Mouse (Mus musculus) spleen, adult 2 months (tissue): Measurements from ENCODE around the gene Zfp282. TPM values are rescaled to one million over a fixed set of nuclear protein-coding genes. Genes with fewer than 3 reads are reported as not detected.
"Not testable (repeated sequence)": the region's sequence is repeated elsewhere in the genome, so short reads cannot be mapped to it uniquely, and the experiment has no call there.

Experiments
- DNase-seq, 2 experiments: peaks; one replicate each; pipeline versions ENCODE4 v3.0.0 to v3.0.0-alpha.2; 2012 to 2021; ENCODE audit warnings: low spot score in 2 of 2, low read depth in 1 of 2
- H3K27ac ChIP-seq: fragments of 200-500 bp; 2 replicates; pipeline ENCODE4 v1.5.1; 2012; ENCODE audit warnings: low read length, inconsistent platforms; ENCODE audit not compliant: insufficient read depth
- H3K27me3 ChIP-seq: fragments of 200-500 bp; 2 replicates; pipeline ENCODE4 v1.6.1; 2012; ENCODE audit warnings: mild to moderate bottlenecking, moderate library complexity, low read length, inconsistent platforms; ENCODE audit not compliant: control insufficient read depth, insufficient read depth
- H3K36me3 ChIP-seq: fragments of 200-500 bp; 2 replicates; pipeline ENCODE4 v1.6.1; 2012; ENCODE audit warnings: mild to moderate bottlenecking, low read length, inconsistent platforms; ENCODE audit not compliant: control insufficient read depth, insufficient read depth
- H3K4me1 ChIP-seq: fragments of 200-500 bp; 2 replicates; pipeline ENCODE4 v1.6.1; 2011; ENCODE audit warnings: inconsistent platforms; ENCODE audit not compliant: control insufficient read depth, insufficient read depth, insufficient read length
- H3K4me3 ChIP-seq: fragments of 200-500 bp; 2 replicates; pipeline ENCODE4 v1.5.1; 2011; ENCODE audit warnings: mild to moderate bottlenecking, inconsistent platforms; ENCODE audit not compliant: insufficient read depth, insufficient read length; ENCODE audit errors: extremely low read depth
- CTCF ChIP-seq: fragments of 200-500 bp; IDR thresholded peaks from 2 replicates; pipeline ENCODE4 v1.5.1; 2011; ENCODE audit warnings: mild to moderate bottlenecking, inconsistent platforms; ENCODE audit not compliant: insufficient read depth, insufficient read length, insufficient replicate concordance; ENCODE audit errors: extremely low read depth
- POLR2A ChIP-seq: fragments of 200-500 bp; IDR thresholded peaks from 2 replicates; pipeline ENCODE4 v1.6.1; 2011; ENCODE audit warnings: low read depth, low read length, inconsistent platforms
- WGBS: fragments of 180-500 bp; shearing (Covaris S2); methylation state at CpG from one replicate; pipeline ENCODE4 v1.1.7; 2018; 5-methylcytosine and 5-hydroxymethylcytosine counted together
- polyA plus RNA-seq: library from polyadenylated mRNA; depleted of rRNA; stranded (reverse); fragments of >200 nt; gene quantifications from 2 replicates; pipeline ENCODE4 v1.2.3, GENCODE M21; 2012

Gene Zfp282
- polyA plus RNA-seq, 1 experiment, result 6.3 TPM

GRCm38 (mm10) chr6:47835984-47836521 lies 41.0 kb upstream of the Zfp282 start:
- no peak for TF ChIP-seq CTCF
- no peak; the same call in 1 of the 2 replicates for TF ChIP-seq POLR2A
- Histone ChIP-seq H3K36me3 (peaks cover 3% of the 10 kb centered on the region; the same call in 1 of the 2 replicates), H3K27me3 (no peaks in the 10 kb centered on the region), H3K27ac (peak overlapping the region; percentile 94), H3K4me3 (peak overlapping the region; percentile 98), H3K4me1 (no peaks in the 10 kb centered on the region; the same call in 1 of the 2 replicates)
- WGBS, result under 1% methylated on average over 49 of the region's 49 CpGs
- peak in 1 of 2 experiments; percentile 43 for DNase-seq

- Histone ChIP-seq H3K4me3 (no peak overlapping the region), H3K27me3 (no peaks in the 10 kb centered on the region), H3K4me1 (no peaks in the 10 kb centered on the region; the same call in 1 of the 2 replicates), H3K36me3 (peaks cover 3% of the 10 kb centered on the region; the same call in 1 of the 2 replicates), H3K27ac (no peak overlapping the region)
- no peak for DNase-seq
- 84% methylated on average over 2 of the region's 2 CpGs for WGBS
- TF ChIP-seq POLR2A, result no peak
- no peak for TF ChIP-seq CTCF
Measured at GRCm38 (mm10) chr6:47837630-47838029, 39.4 kb upstream of the Zfp282 start.

- TF ChIP-seq POLR2A (no peak), CTCF (no peak)
- Histone ChIP-seq H3K4me1 (no peaks in the 10 kb centered on the region; the same call in 1 of the 2 replicates), H3K4me3 (no peak overlapping the region), H3K27ac (no peak overlapping the region), H3K27me3 (no peaks in the 10 kb centered on the region), H3K36me3 (peaks cover 3% of the 10 kb centered on the region; the same call in 1 of the 2 replicates)
- DNase-seq, result no peak
- 96% methylated on average over 1 of the region's 1 CpGs for WGBS
Measured at GRCm38 (mm10) chr6:47841077-47841476, 35.9 kb upstream of the Zfp282 start.

GRCm38 (mm10) chr6:47841831-47842230 lies 35.2 kb upstream of the Zfp282 start:
- Histone ChIP-seq H3K27me3 (no peaks in the 10 kb centered on the region), H3K36me3 (peaks cover 3% of the 10 kb centered on the region; the same call in 1 of the 2 replicates), H3K27ac (no peak overlapping the region), H3K4me1 (no peaks in the 10 kb centered on the region; the same call in 1 of the 2 replicates), H3K4me3 (no peak overlapping the region)
- 90% methylated on average over 2 of the region's 2 CpGs for WGBS
- TF ChIP-seq POLR2A (no peak), CTCF (no peak)
- no peak for DNase-seq

- no peak overlapping the region for H3K27ac ChIP-seq
- no peak for DNase-seq
- TF ChIP-seq CTCF (no peak), POLR2A (no peak)
- H3K27me3 ChIP-seq, result no peaks in the 10 kb centered on the region
- H3K4me3 ChIP-seq, result no peak overlapping the region
- H3K36me3 ChIP-seq, result peaks cover 3% of the 10 kb centered on the region; the same call in 1 of the 2 replicates
- no peaks in the 10 kb centered on the region for H3K4me1 ChIP-seq
- WGBS, result 90% methylated on average over 1 of the region's 1 CpGs
Measured at GRCm38 (mm10) chr6:47842337-47842736, 34.7 kb upstream of the Zfp282 start.

GRCm38 (mm10) chr6:47845779-47846178 lies 31.2 kb upstream of the Zfp282 start:
- DNase-seq, result no peak
- H3K4me3 ChIP-seq, result no peak overlapping the region
- TF ChIP-seq CTCF (no peak), POLR2A (no peak)
- no peaks in the 10 kb centered on the region for H3K27me3 ChIP-seq
- peaks cover 2% of the 10 kb centered on the region; the same call in 1 of the 2 replicates for H3K36me3 ChIP-seq
- H3K27ac ChIP-seq, result no peak overlapping the region
- H3K4me1 ChIP-seq, result no peaks in the 10 kb centered on the region

- TF ChIP-seq CTCF, result no peak
- TF ChIP-seq POLR2A, result no peak
- H3K27ac ChIP-seq, result no peak overlapping the region
- no peaks in the 10 kb centered on the region for H3K4me1 ChIP-seq
- no peak overlapping the region for H3K4me3 ChIP-seq
- H3K27me3 ChIP-seq, result no peaks in the 10 kb centered on the region
- no peak for DNase-seq
- 95% methylated on average over 6 of the region's 6 CpGs for WGBS
- H3K36me3 ChIP-seq, result peaks cover 12% of the 10 kb centered on the region
Measured at GRCm38 (mm10) chr6:47857241-47857640, 19.8 kb upstream of the Zfp282 start.

GRCm38 (mm10) chr6:47857729-47858128 lies 19.3 kb upstream of the Zfp282 start:
- H3K4me3 ChIP-seq, DNase-seq, H3K4me1 ChIP-seq, H3K27ac ChIP-seq, H3K27me3 ChIP-seq: not testable (repeated sequence)
- H3K36me3 ChIP-seq, result peaks cover 14% of the 10 kb centered on the region
- 91% methylated on average over 3 of the region's 3 CpGs for WGBS
